Mouse (Mus musculus): Measurements from ENCODE around the gene Pank4. TPM values are rescaled to one million over a fixed set of nuclear protein-coding genes. Genes with fewer than 3 reads are reported as not detected.
A peak's percentile ranks its signal among the peaks of the same experiment; 100 is the strongest.

Pank4 gene
- total RNA-seq, 1 experiment from 2014 or later: 27.9 TPM

- peak; percentile 72 for DNase-seq
These were observed 48.9 kb downstream of the Pank4 start for GRCm38 (mm10) chr4:155012788-155013187.

GRCm38 (mm10) chr4:155014244-155014643, 50.3 kb downstream of the Pank4 start:
- DNase-seq: no peak

GRCm38 (mm10) chr4:155014791-155015190, 50.9 kb downstream of the Pank4 start:
- no peak for DNase-seq

GRCm38 (mm10) chr4:155015550-155015949, 51.6 kb downstream of the Pank4 start:
- DNase-seq: no peak

GRCm38 (mm10) chr4:155016807-155017206, 52.9 kb downstream of the Pank4 start:
- no peak for DNase-seq

GRCm38 (mm10) chr4:155017253-155017878, 53.4 kb downstream of the Pank4 start:
- no peak for DNase-seq

GRCm38 (mm10) chr4:155018066-155018465, 54.1 kb downstream of the Pank4 start:
- no peak for DNase-seq

GRCm38 (mm10) chr4:155018601-155019335, 54.8 kb downstream of the Pank4 start:
- DNase-seq: peak; percentile 50

- DNase-seq: peak; percentile 39
These were observed 55.5 kb downstream of the Pank4 start for GRCm38 (mm10) chr4:155019336-155019847.

- no peak for DNase-seq
These were observed 56.2 kb downstream of the Pank4 start for GRCm38 (mm10) chr4:155020141-155020540.

- no peak for DNase-seq
These were observed 56.9 kb downstream of the Pank4 start for GRCm38 (mm10) chr4:155020813-155021212.

GRCm38 (mm10) chr4:155022228-155022855, 58.4 kb downstream of the Pank4 start:
- DNase-seq: no peak

- DNase-seq: no peak
These were observed 60.5 kb downstream of the Pank4 start for GRCm38 (mm10) chr4:155024170-155025010.

Other genes with a start within 250 kb of the Pank4 start
- gene Ttc34, start 126.7 kb upstream of the Pank4 start, total RNA-seq (2021): 0.15 and 0.19 TPM in 2 replicates
- gene Mmel1, start 94.5 kb upstream of the Pank4 start, total RNA-seq (2021): 0.68 and 1.6 TPM in 2 replicates
- gene Fam213b, start 65.0 kb upstream of the Pank4 start, total RNA-seq (2021): 51.9 and 52.6 TPM in 2 replicates
- gene Tnfrsf14, start 35.6 kb upstream of the Pank4 start, total RNA-seq (2021): 8.3 and 10.6 TPM in 2 replicates
- not detected in 2 replicates for gene Hes5, start 3.2 kb upstream of the Pank4 start, total RNA-seq (2021)
- 0.33 and 0.83 TPM in 2 replicates for gene Plch2, start 92.7 kb downstream of the Pank4 start, total RNA-seq (2021)
- gene Pex10, start 102.9 kb downstream of the Pank4 start, total RNA-seq (2021): 23.7 and 24.2 TPM in 2 replicates
- gene Rer1, start 122.3 kb downstream of the Pank4 start, total RNA-seq (2021): 86.9 and 97.7 TPM in 2 replicates
- 7.3 and 8.3 TPM in 2 replicates for gene Morn1, start 122.5 kb downstream of the Pank4 start, total RNA-seq (2021)